Mouse (Mus musculus): ENCODE measurements around the gene Cox8a. TPM values are rescaled to one million over a fixed set of nuclear protein-coding genes. Genes with fewer than 3 reads are reported as not detected.
A peak's percentile ranks its signal among the peaks of the same experiment; 100 is the strongest.

Gene Cox8a
- polyA plus RNA-seq, 1 experiment from 2014 or later, result 676 TPM

- H3K4me1 ChIP-seq, result peaks cover 34% of the 10 kb centered on the region
- H3K27ac ChIP-seq, result peak overlapping the region; percentile 50; the same call in 1 of the 2 replicates
- 11% methylated on average over 6 of the region's 6 CpGs for WGBS
- H3K4me2 ChIP-seq, result peak overlapping the region; percentile 48
- peak overlapping the region; percentile 84 for H3K4me3 ChIP-seq
- no peaks in the 10 kb centered on the region for H3K9me3 ChIP-seq
- H3K36me3 ChIP-seq, result peaks cover 30% of the 10 kb centered on the region
- H3K9ac ChIP-seq, result no peak overlapping the region
- H3K27me3 ChIP-seq, result no peaks in the 10 kb centered on the region
- 0 out of 2 replicates have a peak, but pooled peaks have one; percentile 4 for ATAC-seq (ENCODE audit: insufficient number of reproducible peaks, low FRiP score, low TSS enrichment, low read depth)
Measured at GRCm38 (mm10) chr19:7217926-7218267, 481 bp upstream of the Cox8a start.

- H3K9ac ChIP-seq, result no peak overlapping the region
Measured at GRCm38 (mm10) chr19:7214484-7214883, 2.9 kb downstream of the Cox8a start.

GRCm38 (mm10) chr19:7213010-7213409 is 4.4 kb downstream of the Cox8a start:
- WGBS, result 93% methylated on average over 3 of the region's 3 CpGs
- Histone ChIP-seq H3K4me3 (no peak overlapping the region), H3K36me3 (peaks cover 42% of the 10 kb centered on the region), H3K4me2 (no peak overlapping the region), H3K9me3 (no peaks in the 10 kb centered on the region), H3K4me1 (peaks cover 31% of the 10 kb centered on the region), H3K9ac (no peak overlapping the region), H3K27me3 (no peaks in the 10 kb centered on the region), H3K27ac (no peak overlapping the region)
- no peak for ATAC-seq (ENCODE audit: insufficient number of reproducible peaks, low FRiP score, low TSS enrichment, low read depth)

More at GRCm38 (mm10) chr19:7214484-7214883, 2.9 kb downstream of the Cox8a start:
- WGBS, result 89% methylated on average over 5 of the region's 5 CpGs
- Histone ChIP-seq H3K4me2 (no peak overlapping the region), H3K9me3 (no peaks in the 10 kb centered on the region), H3K4me1 (peaks cover 34% of the 10 kb centered on the region), H3K27me3 (no peaks in the 10 kb centered on the region), H3K27ac (no peak overlapping the region), H3K4me3 (no peak overlapping the region), H3K36me3 (peaks cover 42% of the 10 kb centered on the region)
- ATAC-seq (ENCODE audit: insufficient number of reproducible peaks, low FRiP score, low TSS enrichment, low read depth), result no peak

GRCm38 (mm10) chr19:7212216-7212615 is 5.2 kb downstream of the Cox8a start:
- 89% methylated on average over 1 of the region's 1 CpGs for WGBS
- Histone ChIP-seq H3K27ac (no peak overlapping the region), H3K9ac (no peak overlapping the region), H3K4me1 (peaks cover 27% of the 10 kb centered on the region), H3K27me3 (no peaks in the 10 kb centered on the region), H3K36me3 (peaks cover 42% of the 10 kb centered on the region), H3K4me3 (no peak overlapping the region), H3K9me3 (no peaks in the 10 kb centered on the region), H3K4me2 (no peak overlapping the region)
- ATAC-seq (ENCODE audit: insufficient number of reproducible peaks, low FRiP score, low TSS enrichment, low read depth), result no peak

- H3K36me3 ChIP-seq, result peaks cover 32% of the 10 kb centered on the region
- H3K4me2 ChIP-seq, result no peak overlapping the region
- no peak overlapping the region for H3K9ac ChIP-seq
- peaks cover 23% of the 10 kb centered on the region for H3K4me1 ChIP-seq
- no peak overlapping the region for H3K27ac ChIP-seq
- no peaks in the 10 kb centered on the region for H3K9me3 ChIP-seq
- H3K27me3 ChIP-seq, result no peaks in the 10 kb centered on the region
- no peak for ATAC-seq (ENCODE audit: insufficient number of reproducible peaks, low FRiP score, low TSS enrichment, low read depth)
- no peak overlapping the region for H3K4me3 ChIP-seq
- WGBS, result 94% methylated on average over 7 of the region's 7 CpGs
Measured at GRCm38 (mm10) chr19:7209907-7210646, 7.3 kb downstream of the Cox8a start.

DNA sequence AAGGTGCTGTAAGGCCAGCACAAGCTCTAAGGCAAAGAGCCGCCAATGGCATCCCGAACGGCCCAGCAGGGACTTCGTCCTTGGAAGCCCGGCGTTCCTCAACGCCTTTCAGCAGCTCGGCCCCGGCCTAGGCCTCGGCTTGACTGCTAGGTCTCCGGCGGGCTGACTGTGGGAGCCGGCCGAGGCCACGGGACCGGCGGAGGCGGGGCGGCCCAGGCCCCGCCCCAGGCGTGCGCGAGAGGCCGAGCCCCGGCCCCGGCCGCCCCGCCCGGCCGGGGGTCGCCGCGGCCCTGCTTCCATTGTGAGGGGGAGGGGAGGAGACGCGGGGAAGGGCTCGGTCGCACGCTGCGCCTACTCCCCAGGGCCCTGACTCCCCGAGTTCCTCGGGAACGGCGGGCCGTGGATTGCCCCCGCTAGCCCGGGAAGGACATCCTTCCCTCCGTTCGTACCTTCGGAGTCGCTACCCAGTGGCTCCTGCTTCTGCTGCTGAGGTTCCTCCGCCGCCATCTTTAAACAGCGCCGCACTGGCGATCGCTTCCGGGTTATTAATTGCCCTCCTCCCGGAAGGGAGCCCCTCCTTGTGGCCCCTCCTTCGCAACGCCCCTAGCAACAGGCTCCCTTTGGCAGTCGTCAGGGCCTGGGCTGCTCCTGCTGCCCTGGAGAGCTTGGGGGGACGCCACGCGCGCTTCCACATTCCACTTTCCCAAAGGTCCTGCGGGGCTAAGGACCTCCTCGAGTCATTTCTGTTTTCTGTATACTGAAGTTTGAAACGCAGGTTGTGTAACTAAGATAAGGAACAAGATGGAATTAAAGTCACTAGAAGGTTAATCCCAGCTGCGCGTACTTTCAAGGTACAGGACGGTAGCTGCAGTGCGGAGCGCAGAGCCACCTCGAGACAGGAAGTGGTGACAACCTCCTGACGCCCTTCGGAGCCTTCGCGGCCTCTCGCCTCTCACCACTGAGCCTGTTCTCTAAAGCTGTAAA is 11.4 kb downstream of the Cox8a start, which contains the start of gene Otub1:
Otub1 (minus strand) TSS at position 564 of the 984 bp plus-strand sequence.
- Histone ChIP-seq H3K27ac (peak within 1 kb of the TSS; percentile 98), H3K27me3 (no peaks in the 10 kb centered on the region), H3K9ac (peak within 1 kb of the TSS; percentile 87), H3K4me1 (peaks cover 29% of the 10 kb centered on the region), H3K4me3 (peak within 1 kb of the TSS; percentile 82), H3K4me2 (peak within 1 kb of the TSS; percentile 48), H3K9me3 (no peaks in the 10 kb centered on the region), H3K36me3 (peaks cover 33% of the 10 kb centered on the region)
- ATAC-seq (ENCODE audit: insufficient number of reproducible peaks, low FRiP score, low TSS enrichment, low read depth), result peak; percentile 96
- under 1% methylated on average over 71 of the region's 79 CpGs for WGBS

DNA sequence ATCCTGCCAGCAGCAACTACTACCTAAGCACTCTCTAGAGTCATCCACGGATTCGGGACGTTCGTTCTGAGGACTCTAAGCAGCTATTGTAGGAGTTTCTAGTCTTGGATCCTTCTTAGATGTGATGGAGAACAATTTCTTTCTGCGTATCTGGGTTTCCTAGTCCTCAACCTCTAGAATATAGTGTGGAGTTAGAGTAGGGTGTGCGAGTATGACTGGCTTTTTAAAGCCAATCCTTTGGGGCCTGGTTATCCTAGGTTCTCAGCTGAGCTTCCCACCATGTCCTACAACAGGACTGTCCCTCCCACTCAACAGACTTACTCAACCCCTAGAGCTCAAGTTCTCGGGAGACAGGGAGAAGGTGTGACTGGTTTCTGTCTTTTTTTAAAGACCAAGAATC is 12.1 kb downstream of the Cox8a start:
- ATAC-seq (ENCODE audit: insufficient number of reproducible peaks, low FRiP score, low TSS enrichment, low read depth), result no peak
- peak overlapping the region; percentile 82 for H3K4me3 ChIP-seq
- H3K27me3 ChIP-seq, result no peaks in the 10 kb centered on the region
- peak overlapping the region; percentile 87 for H3K9ac ChIP-seq
- H3K36me3 ChIP-seq, result peaks cover 40% of the 10 kb centered on the region
- WGBS, result 24% methylated on average over 7 of the region's 7 CpGs
- H3K4me1 ChIP-seq, result peaks cover 29% of the 10 kb centered on the region
- no peaks in the 10 kb centered on the region for H3K9me3 ChIP-seq
- peak overlapping the region; percentile 98 for H3K27ac ChIP-seq
- peak overlapping the region; percentile 48 for H3K4me2 ChIP-seq

DNA sequence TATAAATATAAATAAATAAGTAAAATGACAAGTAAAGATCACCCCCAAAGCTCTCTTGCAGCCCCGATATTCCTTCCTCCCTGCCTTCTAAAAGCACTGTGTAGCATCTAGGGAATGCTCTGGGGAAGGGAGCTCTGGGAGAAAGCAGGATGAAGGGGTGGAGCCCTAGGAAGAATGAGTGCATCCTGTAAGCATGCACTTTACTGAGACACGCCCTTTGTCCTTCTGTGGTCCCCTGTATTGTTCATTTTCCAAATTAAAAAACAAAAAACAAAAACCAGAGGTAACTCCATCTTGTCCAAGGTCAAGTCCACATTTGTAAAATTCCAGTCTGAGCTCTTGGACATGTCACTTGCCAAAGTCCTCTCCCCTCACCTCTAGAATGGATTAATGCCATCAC is 12.5 kb downstream of the Cox8a start:
- Histone ChIP-seq H3K4me1 (peaks cover 29% of the 10 kb centered on the region), H3K36me3 (peaks cover 43% of the 10 kb centered on the region), H3K9me3 (no peaks in the 10 kb centered on the region), H3K4me2 (peak overlapping the region; percentile 48), H3K27me3 (no peaks in the 10 kb centered on the region), H3K9ac (peak overlapping the region; percentile 87), H3K27ac (no peak overlapping the region), H3K4me3 (peak overlapping the region; percentile 82)
- no peak for ATAC-seq (ENCODE audit: insufficient number of reproducible peaks, low FRiP score, low TSS enrichment, low read depth)
- WGBS, result 61% methylated on average over 2 of the region's 2 CpGs

- peaks cover 44% of the 10 kb centered on the region for H3K4me1 ChIP-seq
- no peaks in the 10 kb centered on the region for H3K27me3 ChIP-seq
- 67% methylated on average over 1 of the region's 1 CpGs for WGBS
Measured at GRCm38 (mm10) chr19:7200427-7200826, 17.0 kb downstream of the Cox8a start.

DNA sequence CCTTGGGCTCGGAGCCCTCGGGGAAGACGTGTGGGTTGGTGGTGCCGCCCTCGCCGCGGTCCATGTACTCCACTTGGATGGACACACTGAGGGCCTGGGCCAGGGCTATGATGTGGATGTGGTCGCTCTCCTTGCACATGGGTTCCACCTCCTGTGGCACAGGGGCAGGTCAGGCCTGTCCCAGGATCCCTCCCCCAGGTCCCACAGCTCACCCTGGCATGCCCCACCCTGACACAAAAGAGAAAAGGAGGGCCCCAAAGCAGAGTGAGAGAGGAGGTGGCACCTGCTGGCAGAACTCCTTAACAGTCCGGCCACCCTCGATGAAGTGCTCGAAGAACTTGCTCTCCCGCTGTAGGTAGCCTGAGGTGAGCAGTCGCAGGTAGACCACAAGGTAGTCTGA is 18.3 kb downstream of the Cox8a start:
- Histone ChIP-seq H3K9ac (no peak overlapping the region), H3K4me2 (no peak overlapping the region), H3K4me3 (no peak overlapping the region), H3K27ac (no peak overlapping the region), H3K4me1 (peaks cover 35% of the 10 kb centered on the region), H3K9me3 (no peaks in the 10 kb centered on the region), H3K27me3 (no peaks in the 10 kb centered on the region), H3K36me3 (peaks cover 70% of the 10 kb centered on the region)
- WGBS, result 90% methylated on average over 13 of the region's 13 CpGs
- ATAC-seq (ENCODE audit: insufficient number of reproducible peaks, low FRiP score, low TSS enrichment, low read depth), result no peak

More at GRCm38 (mm10) chr19:7200427-7200826, 17.0 kb downstream of the Cox8a start:
- ATAC-seq (ENCODE audit: insufficient number of reproducible peaks, low FRiP score, low TSS enrichment, low read depth), result no peak
- no peak overlapping the region for H3K9ac ChIP-seq
- no peak overlapping the region for H3K27ac ChIP-seq
- peaks cover 73% of the 10 kb centered on the region for H3K36me3 ChIP-seq
- no peaks in the 10 kb centered on the region for H3K9me3 ChIP-seq
- H3K4me2 ChIP-seq, result no peak overlapping the region
- H3K4me3 ChIP-seq, result no peak overlapping the region

DNA sequence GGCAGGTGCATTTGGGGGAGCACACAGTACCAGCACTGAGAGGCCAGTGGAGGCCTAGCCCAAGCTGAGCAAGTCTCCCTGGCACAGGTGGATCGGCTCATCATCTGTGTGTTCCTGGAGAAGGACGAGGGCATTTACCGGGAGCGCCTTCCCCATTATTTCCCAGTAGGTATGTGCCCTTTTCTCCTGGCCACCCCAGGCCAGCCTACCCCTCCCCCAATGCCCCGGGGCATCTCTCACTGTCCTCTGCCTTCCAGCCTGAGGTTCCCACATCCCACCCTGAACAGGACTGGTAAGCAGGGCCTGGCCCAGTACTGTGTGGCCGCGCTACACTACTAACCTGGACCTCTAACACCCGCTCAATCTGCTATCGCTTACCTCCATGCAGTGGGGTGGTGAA is 20.0 kb downstream of the Cox8a start:
- Histone ChIP-seq H3K4me2 (no peak overlapping the region), H3K9ac (no peak overlapping the region)
- 84% methylated on average over 9 of the region's 9 CpGs for WGBS

More for the DNA sequence above, 20.0 kb downstream of the Cox8a start:
- Histone ChIP-seq H3K9me3 (no peaks in the 10 kb centered on the region), H3K4me1 (peaks cover 28% of the 10 kb centered on the region), H3K36me3 (peaks cover 54% of the 10 kb centered on the region), H3K27ac (no peak overlapping the region), H3K4me3 (no peak overlapping the region), H3K27me3 (no peaks in the 10 kb centered on the region)
- no peak for ATAC-seq (ENCODE audit: insufficient number of reproducible peaks, low FRiP score, low TSS enrichment, low read depth)
